Mouse (Mus musculus) lung, postnatal 0 days (tissue): ENCODE measurements around the gene Gm20388. TPM values are rescaled to one million over a fixed set of nuclear protein-coding genes. Genes with fewer than 3 reads are reported as not detected.
A peak's percentile ranks its signal among the peaks of the same experiment; 100 is the strongest.
"Not testable (repeated sequence)": the region's sequence is repeated elsewhere in the genome, so short reads cannot be mapped to it uniquely, and the experiment has no call there.

Source experiments
- ATAC-seq: fragments of 200-750 bp; cut with Nextera tagmentation; 2 replicates; pipeline ENCODE4 v1.8.0; 2017; ENCODE audit warnings: moderate library complexity
- DNase-seq: peaks from one replicate; pipeline ENCODE4 v3.0.0-alpha.2; 2016; ENCODE audit warnings: low spot score
- H3K27ac ChIP-seq: fragments of 300-500 bp; sonication (generic); 2 replicates; pipeline ENCODE4 v1.5.1; 2014; ENCODE audit warnings: antibody characterized with exemption, mild to moderate bottlenecking, low read length, mixed read lengths
- H3K27me3 ChIP-seq: fragments of 300-500 bp; sonication (generic); replicated peaks from 2 replicates; pipeline ENCODE4 v1.6.1; 2014; ENCODE audit warnings: low read length, mixed read lengths; ENCODE audit not compliant: insufficient read depth
- H3K36me3 ChIP-seq: fragments of 300-500 bp; sonication (generic); 2 replicates; pipeline ENCODE4 v1.6.1; 2014; ENCODE audit warnings: low read length, mixed read lengths; ENCODE audit not compliant: insufficient read depth
- H3K4me1 ChIP-seq: fragments of 300-500 bp; sonication (generic); 2 replicates; pipeline ENCODE4 v1.6.1; 2014; ENCODE audit warnings: antibody characterized with exemption, low read depth, low read length, mixed read lengths; ENCODE audit not compliant: insufficient read depth
- H3K4me2 ChIP-seq: fragments of 300-500 bp; sonication (generic); replicated peaks from 2 replicates; pipeline ENCODE4 v1.6.1; 2014; ENCODE audit warnings: low read depth, mild to moderate bottlenecking, low read length, moderate library complexity, mixed read lengths
- H3K4me3 ChIP-seq: fragments of 300-500 bp; sonication (generic); 2 replicates; pipeline ENCODE4 v1.5.1; 2014; ENCODE audit warnings: low read depth, low read length
- H3K9ac ChIP-seq: fragments of 300-500 bp; sonication (generic); replicated peaks from 2 replicates; pipeline ENCODE4 v1.6.1; 2014; ENCODE audit warnings: low read depth, mild to moderate bottlenecking
- H3K9me3 ChIP-seq: fragments of 300-500 bp; sonication (generic); 2 replicates; pipeline ENCODE4 v1.6.1; 2016; ENCODE audit warnings: low read length, mixed read lengths
- CTCF ChIP-seq: IDR thresholded peaks from 2 replicates; pipeline ENCODE4 v1.5.1; 2016; ENCODE audit warnings: antibody characterized with exemption, mild to moderate bottlenecking
- EP300 ChIP-seq: IDR thresholded peaks from 2 replicates; pipeline ENCODE4 v1.6.1; 2016; ENCODE audit warnings: antibody characterized with exemption, mild to moderate bottlenecking, control low read depth
- WGBS: fragments of 180-500 bp; shearing (Covaris S2); extraction: QIAGEN DNeasy Blood & Tissue Kit; methylation state at CpG from one replicate; pipeline ENCODE4 v1.1.7; 2014; 5-methylcytosine and 5-hydroxymethylcytosine counted together
- polyA plus RNA-seq: library from polyadenylated mRNA; unstranded; fragments of >200 nt; fragmentation: Nextera tagmentation; extraction: Ambion mirVana; gene quantifications from 2 replicates; pipeline ENCODE4 v1.2.1, GENCODE M21; 2015

Gene Gm20388
- polyA plus RNA-seq, 1 experiment from 2014 or later, result not detected

DNA sequence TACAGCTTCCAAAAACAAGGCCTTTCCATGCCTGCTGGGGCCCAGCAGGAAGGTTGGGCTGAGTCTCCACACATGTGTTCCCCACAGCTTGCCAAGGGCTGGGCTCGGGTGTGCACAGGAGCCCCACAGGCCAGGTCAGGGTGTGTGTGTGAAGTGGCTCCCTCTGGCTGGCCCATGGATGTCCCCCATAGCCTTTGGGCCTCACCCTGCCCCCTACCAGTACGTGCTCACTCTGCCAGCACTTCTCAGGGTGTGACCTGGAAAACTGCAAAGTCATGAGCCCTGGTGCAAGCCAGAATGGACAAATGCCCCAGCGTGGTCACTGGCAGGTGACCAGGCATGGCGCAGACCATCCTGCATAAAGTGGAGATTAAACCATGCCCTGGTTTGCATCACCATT, 1528.7 kb downstream of the Gm20388 start:
- Histone ChIP-seq H3K4me3 (no peak overlapping the region), H3K36me3 (no peaks in the 10 kb centered on the region), H3K27ac (no peak overlapping the region), H3K9ac (no peak overlapping the region), H3K9me3 (no peaks in the 10 kb centered on the region), H3K4me2 (no peak overlapping the region), H3K4me1 (no peaks in the 10 kb centered on the region), H3K27me3 (no peaks in the 10 kb centered on the region)
- ATAC-seq (no peak), DNase-seq (no peak)
- TF ChIP-seq CTCF, result no peak
- no peak for TF ChIP-seq EP300
- WGBS, result 68% methylated on average over 4 of the region's 4 CpGs

DNA sequence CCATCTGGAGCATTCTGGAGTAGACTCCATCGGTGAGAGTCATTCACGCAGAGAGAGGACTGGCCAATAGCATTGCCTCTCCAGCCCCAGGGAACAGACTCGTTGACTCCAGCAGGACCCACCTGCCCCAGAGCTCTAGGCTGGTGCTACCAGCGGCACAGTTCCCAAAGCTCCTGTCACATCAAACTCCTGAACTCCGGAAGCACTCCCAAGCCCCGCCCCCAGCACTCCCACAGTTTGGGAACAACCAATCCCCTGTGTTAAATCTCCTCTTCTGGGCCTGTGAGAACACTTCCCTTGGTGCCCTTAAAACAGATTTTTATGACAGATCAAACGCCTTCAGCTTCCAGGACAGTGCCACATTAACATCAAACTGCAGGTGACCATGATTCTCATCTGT, 1532.7 kb downstream of the Gm20388 start:
- 46% methylated on average over 7 of the region's 7 CpGs for whole genome bisulfite sequencing
- DNase-seq, result no peak
- H3K4me3 ChIP-seq, result no peak overlapping the region
- no peaks in the 10 kb centered on the region for H3K27me3 ChIP-seq
- H3K27ac ChIP-seq, result no peak overlapping the region
- H3K9ac ChIP-seq, result no peak overlapping the region
- no peaks in the 10 kb centered on the region for H3K4me1 ChIP-seq
- no peak for TF ChIP-seq EP300
- TF ChIP-seq CTCF, result no peak
- ATAC-seq, result no peak
- H3K9me3 ChIP-seq, result no peaks in the 10 kb centered on the region
- no peak overlapping the region for H3K4me2 ChIP-seq
- H3K36me3 ChIP-seq, result no peaks in the 10 kb centered on the region

DNA sequence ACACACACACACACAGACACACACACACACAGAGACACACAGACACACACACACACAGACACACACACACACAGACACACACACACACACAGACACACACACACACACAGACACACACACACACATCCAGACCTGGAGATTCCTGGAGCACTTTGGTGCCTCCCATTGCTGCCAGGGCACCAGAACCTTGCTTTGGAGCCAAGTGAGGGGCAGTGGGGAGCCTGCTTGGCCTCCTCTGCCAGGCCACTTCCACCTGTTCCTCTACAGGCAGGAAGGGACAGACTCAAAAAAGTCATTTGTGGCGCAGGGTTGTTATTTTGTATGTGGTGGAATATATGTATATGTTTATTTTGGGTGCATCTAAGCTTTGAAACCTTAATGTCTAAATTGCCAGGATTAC, 1533.9 kb downstream of the Gm20388 start:
- not testable (repeated sequence) for H3K36me3 ChIP-seq, H3K9me3 ChIP-seq, H3K4me1 ChIP-seq, H3K4me2 ChIP-seq, H3K9ac ChIP-seq, H3K27ac ChIP-seq, H3K4me3 ChIP-seq, DNase-seq, H3K27me3 ChIP-seq, ATAC-seq
- 88% methylated on average over 1 of the region's 1 CpGs for WGBS

DNA sequence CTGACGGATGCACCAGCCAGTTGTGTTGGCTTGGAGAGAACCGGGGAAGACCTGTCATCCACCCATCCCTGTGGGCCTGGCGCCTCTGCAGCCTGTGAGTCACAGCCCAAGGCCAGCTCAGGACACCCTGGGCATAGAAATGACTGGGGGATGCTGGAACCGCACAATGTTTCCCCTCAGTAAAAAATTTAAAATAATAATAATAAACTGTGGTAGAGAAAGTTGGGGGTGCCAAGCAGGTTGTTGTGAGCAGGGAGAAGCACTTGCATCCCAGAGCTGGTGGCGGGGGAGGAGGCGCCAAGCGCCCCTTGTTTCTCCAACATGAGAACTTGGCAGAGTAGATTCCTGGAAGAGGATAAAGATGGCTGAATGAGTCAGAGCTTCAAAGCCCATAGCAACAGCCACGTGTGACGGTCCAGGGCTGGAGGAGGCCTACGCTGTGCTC, 1534.4 kb downstream of the Gm20388 start:
- H3K4me3 ChIP-seq, result no peak overlapping the region
- H3K4me1 ChIP-seq, result no peaks in the 10 kb centered on the region
- WGBS, result 83% methylated on average over 10 of the region's 10 CpGs
- no peak overlapping the region for H3K27ac ChIP-seq
- H3K27me3 ChIP-seq, result no peaks in the 10 kb centered on the region
- TF ChIP-seq EP300 (no peak), CTCF (no peak)
- H3K36me3 ChIP-seq, result no peaks in the 10 kb centered on the region
- H3K9ac ChIP-seq, result no peak overlapping the region
- ATAC-seq (peak; percentile 37; the same call in 1 of the 2 replicates), DNase-seq (no peak)
- no peak overlapping the region for H3K4me2 ChIP-seq
- no peaks in the 10 kb centered on the region for H3K9me3 ChIP-seq

DNA sequence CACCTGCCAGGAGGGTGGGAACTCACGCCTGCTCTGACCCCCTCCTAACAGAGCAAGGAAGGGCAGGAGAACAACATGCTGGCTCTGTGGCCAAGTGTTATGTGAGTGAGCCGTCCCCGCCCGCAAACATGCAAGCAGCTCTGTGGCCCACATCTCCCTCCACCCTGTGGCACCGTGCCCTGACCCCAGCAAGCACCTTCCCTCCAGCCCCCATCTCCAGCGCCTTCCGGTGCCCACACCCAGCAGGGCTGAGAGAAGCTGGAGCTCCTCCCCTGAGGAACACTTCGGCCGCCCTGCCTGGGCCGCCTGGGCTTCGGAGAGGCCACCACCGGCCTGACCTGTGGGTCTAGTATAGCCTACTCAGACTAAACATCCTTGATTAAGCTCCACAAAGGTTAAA, 1535.5 kb downstream of the Gm20388 start:
- peak; percentile 60 for ATAC-seq

DNA sequence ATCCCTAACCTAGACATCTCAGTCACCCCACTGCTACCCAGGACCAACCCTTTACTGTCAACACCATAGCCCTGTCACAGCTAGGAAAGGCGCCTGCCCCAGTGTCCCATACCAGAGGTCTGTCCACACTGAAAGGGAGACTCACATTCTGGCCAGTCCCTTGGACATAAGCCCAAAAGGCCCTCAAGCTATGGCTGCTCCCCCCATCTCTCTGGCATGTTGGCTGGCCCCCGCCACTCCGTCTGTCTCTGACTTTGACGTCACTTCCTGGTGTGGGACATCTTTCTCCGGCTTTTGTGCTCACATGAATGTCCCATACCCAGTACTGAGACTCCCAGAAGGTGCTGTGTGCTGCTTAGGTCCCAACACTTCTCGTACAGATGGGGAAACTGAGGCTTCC, 1536.2 kb downstream of the Gm20388 start:
- Histone ChIP-seq H3K9me3 (no peaks in the 10 kb centered on the region), H3K36me3 (no peaks in the 10 kb centered on the region), H3K4me2 (no peak overlapping the region), H3K4me3 (no peak overlapping the region), H3K27ac (no peak overlapping the region), H3K27me3 (no peaks in the 10 kb centered on the region), H3K4me1 (no peaks in the 10 kb centered on the region), H3K9ac (no peak overlapping the region)
- no peak for TF ChIP-seq CTCF
- DNase-seq, result peak; percentile 53
- peak; percentile 31; the same call in 1 of the 2 replicates for ATAC-seq
- WGBS, result 66% methylated on average over 6 of the region's 6 CpGs

More for the DNA sequence above, 1535.5 kb downstream of the Gm20388 start:
- no peak for TF ChIP-seq CTCF
- TF ChIP-seq EP300, result no peak
- WGBS, result 52% methylated on average over 7 of the region's 12 CpGs
- Histone ChIP-seq H3K4me2 (no peak overlapping the region), H3K36me3 (no peaks in the 10 kb centered on the region), H3K4me1 (no peaks in the 10 kb centered on the region), H3K27ac (no peak overlapping the region), H3K4me3 (no peak overlapping the region), H3K9ac (no peak overlapping the region), H3K27me3 (no peaks in the 10 kb centered on the region), H3K9me3 (no peaks in the 10 kb centered on the region)
- no peak for DNase-seq

DNA sequence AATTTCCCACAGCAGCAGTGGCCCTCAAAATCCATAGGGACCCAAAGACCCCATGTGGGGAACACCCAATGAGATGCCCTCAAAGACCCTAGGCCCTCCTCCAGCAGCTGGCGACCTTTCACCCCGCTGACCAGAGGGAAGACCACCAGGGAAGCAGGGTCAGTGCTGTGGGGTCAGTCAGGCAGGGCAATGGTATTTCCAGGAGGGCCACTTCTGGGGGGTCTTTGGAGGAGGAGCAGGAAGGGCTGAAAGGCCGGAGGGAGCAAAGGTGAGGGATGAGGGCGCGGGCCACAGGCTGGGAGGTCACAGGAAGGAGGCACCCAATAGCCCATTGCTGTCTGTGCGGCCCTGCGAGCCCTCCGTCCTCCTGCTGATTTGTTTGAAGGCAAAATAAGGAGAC, 1539.6 kb downstream of the Gm20388 start:
- Histone ChIP-seq H3K27ac (no peak overlapping the region), H3K4me2 (no peak overlapping the region), H3K36me3 (no peaks in the 10 kb centered on the region), H3K9ac (no peak overlapping the region), H3K27me3 (no peaks in the 10 kb centered on the region), H3K9me3 (no peaks in the 10 kb centered on the region), H3K4me3 (no peak overlapping the region), H3K4me1 (no peaks in the 10 kb centered on the region)
- WGBS, result 59% methylated on average over 8 of the region's 8 CpGs
- TF ChIP-seq EP300, result no peak
- TF ChIP-seq CTCF, result no peak
- ATAC-seq, result no peak
- no peak for DNase-seq
